Mouse (Mus musculus) duodenum, adult 2 months (tissue): ENCODE results near the gene 5730480H06Rik. TPM values are rescaled to one million over a fixed set of nuclear protein-coding genes. Genes with fewer than 3 reads are reported as not detected.

Source experiments
- polyA plus RNA-seq: library from polyadenylated mRNA; depleted of rRNA; stranded (reverse); fragments of >200 nt; gene quantifications from 2 replicates; pipeline ENCODE4 v1.2.3, GENCODE M21; 2012; ENCODE audit warnings: low replicate concordance; rRNA removed

5730480H06Rik gene
- 0.49 and 1.2 TPM in 2 replicates for polyA plus RNA-seq

GRCm38 (mm10) chr5:48327652-48328051, at the start of gene 5730480H06Rik:
Gene 5730480H06Rik, plus strand, starts transcription at chr5:48327952.

